Mouse (Mus musculus) lung, postnatal 0 days (tissue): ENCODE measurements around the gene Mex3d.

Experiments used
- CTCF ChIP-seq: IDR thresholded peaks from 2 replicates; pipeline ENCODE4 v1.5.1; 2016; ENCODE audit warnings: antibody characterized with exemption, mild to moderate bottlenecking
- EP300 ChIP-seq: IDR thresholded peaks from 2 replicates; pipeline ENCODE4 v1.6.1; 2016; ENCODE audit warnings: antibody characterized with exemption, mild to moderate bottlenecking, control low read depth

GRCm38 (mm10) chr10:80399973-80400703 lies 12.7 kb upstream of the Mex3d start:
- TF ChIP-seq CTCF (no peak), EP300 (no peak)
